Mouse (Mus musculus) G1E (cell line): Measurements from ENCODE around the gene Nhlrc3.

Experiments used
- CTCF ChIP-seq: IDR thresholded peaks from 2 replicates; pipeline ENCODE4 v1.5.1; 2012; ENCODE audit warnings: low read depth, low read length, inconsistent platforms, mixed read lengths
- GATA1 ChIP-seq: IDR thresholded peaks from 2 replicates; pipeline ENCODE4 v1.6.1; 2012; ENCODE audit warnings: borderline replicate concordance, low read length, inconsistent platforms, mixed read lengths
- POLR2AphosphoS5 ChIP-seq: IDR thresholded peaks from 2 replicates; pipeline ENCODE4 v1.6.1; 2012; ENCODE audit warnings: low read depth, low read length, inconsistent platforms; ENCODE audit not compliant: insufficient replicate concordance
- TAL1 ChIP-seq: conservative IDR thresholded peaks from 2 replicates; pipeline ENCODE4 v1.6.1; 2012; ENCODE audit warnings: low read depth, low read length, inconsistent platforms, mixed read lengths

GRCm38 (mm10) chr3:53477468-53477867, 14.3 kb upstream of the Nhlrc3 start:
- TF ChIP-seq CTCF = no peak
- TF ChIP-seq POLR2AphosphoS5 = no peak
- TF ChIP-seq TAL1 = no peak
- TF ChIP-seq GATA1 = no peak
